Mouse (Mus musculus) left cerebral cortex, postnatal 4 days (tissue): ENCODE data around the gene E430018J23Rik. TPM values are rescaled to one million over a fixed set of nuclear protein-coding genes. Genes with fewer than 3 reads are reported as not detected.
"Not testable (repeated sequence)": the region's sequence is repeated elsewhere in the genome, so short reads cannot be mapped to it uniquely, and the experiment has no call there.

ENCODE experiments used
- DNase-seq: peaks from one replicate; pipeline ENCODE4 v3.0.0-alpha.2; 2022
- intact Hi-C: fragments of 180-260 bp; cut with DNase I; formaldehyde crosslinking; loops from one replicate; pipeline ENCODE4 v1.15.1; 2025
- total RNA-seq, 2 experiments: library from RNA; stranded (reverse); gene quantifications; 2 replicates each; pipeline ENCODE4 v1.2.3; 2021

Gene E430018J23Rik
- 1 to 10 TPM; 4.6 to 7.6 TPM for total RNA-seq

DNA sequence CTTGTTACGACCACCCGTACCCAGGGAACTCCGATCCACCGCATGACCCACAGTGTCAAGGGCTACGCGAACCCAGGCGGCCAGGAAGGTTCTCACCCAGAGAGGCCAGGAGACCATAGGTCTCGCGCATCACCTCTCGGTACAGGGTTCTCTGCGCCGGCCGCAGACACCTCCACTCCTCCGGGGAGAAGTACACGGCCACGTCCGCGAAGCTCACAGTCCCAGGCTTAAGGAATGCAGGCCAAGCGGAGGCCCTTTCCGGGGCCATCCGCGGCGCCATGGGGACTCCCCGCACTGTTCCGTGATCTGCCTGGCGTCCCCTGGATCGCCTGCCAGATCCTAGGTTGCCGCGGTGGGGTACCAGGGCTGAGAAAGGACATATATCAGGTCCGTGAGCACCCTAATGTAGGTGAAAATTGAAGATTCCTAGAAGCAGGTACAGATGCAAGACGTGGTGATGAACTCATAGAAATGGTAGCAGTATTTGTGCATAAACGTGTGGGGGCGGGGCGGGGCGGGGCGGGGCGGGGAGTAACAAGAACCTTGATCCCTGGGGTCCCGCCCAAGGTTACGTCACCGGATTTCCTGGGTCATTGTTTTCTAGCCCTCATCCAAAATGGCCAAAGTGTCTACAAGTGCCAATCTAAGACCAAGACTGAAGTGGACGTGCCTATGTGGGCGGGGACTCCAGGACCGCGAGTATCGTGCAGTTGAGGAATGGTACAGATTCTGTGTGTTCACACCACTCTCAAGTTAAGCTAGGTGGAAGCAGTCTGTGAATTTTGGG, at the start of gene E430018J23Rik:
Gene E430018J23Rik, minus strand, starts transcription at position 473 of the 787 bp plus-strand sequence.
- intact Hi-C loops: no loop called here
- peak; percentile 98 for DNase-seq

DNA sequence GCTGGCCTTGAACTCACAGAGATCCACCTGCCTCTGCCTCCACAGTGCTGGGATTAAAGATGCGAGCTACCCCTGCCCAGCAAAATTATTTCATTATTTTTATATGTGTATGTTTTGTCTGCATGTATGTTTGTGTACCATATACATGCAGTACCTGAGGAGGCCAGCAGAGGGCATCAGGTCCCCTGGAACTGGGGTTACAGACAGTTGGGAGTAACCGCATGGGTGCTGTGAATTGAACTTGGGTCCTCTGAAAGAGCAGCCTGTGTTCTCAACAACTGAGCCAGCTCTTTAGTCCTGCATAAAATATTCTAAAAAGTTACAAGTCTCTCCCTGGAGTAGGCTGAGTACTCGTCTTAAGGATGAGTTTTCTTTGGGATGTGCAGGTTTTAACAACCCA, 44.3 kb upstream of the E430018J23Rik start:
- intact Hi-C loops: no loop called here
- no peak for DNase-seq

DNA sequence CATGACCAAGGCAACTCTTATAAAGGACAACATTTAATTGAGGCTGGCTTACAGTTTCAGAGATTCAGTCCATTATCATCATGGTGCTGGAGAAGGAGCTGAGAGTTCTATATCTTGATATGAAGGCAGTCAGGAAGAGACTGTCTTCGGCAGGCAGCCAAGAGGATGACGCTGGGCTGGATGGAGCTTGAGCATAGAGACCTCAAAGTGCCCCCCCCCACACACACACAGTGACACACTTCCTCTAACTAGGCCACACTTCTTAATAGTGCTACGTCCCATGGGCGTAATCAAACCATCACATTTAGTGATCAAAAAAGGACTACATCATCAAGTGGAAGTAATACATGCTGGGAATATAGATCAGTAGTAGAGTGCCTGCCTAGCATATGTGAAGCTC, 41.8 kb upstream of the E430018J23Rik start:
- intact Hi-C loops: no loop called here
- no peak for DNase-seq

DNA sequence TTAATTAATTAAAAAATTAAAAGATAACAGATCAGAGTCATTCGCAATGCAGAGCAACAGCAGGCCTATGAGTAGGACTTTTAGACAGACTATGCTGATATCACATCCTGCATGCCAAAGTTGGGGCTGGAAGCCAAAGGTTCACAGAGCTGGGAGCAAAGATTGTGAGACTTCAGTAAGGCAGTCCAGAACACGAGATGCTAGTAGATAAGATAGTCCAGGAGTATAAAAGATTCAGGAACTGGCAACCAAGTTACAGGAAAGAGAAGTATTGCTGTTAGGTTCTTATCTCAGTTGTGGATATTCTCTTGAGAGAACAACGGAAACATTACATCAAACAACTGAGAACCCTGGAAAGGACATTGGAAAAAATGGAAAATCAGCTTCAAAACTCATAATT, 32.9 kb upstream of the E430018J23Rik start:
- DNase-seq: no peak
- intact Hi-C loops: no loop called here

DNA sequence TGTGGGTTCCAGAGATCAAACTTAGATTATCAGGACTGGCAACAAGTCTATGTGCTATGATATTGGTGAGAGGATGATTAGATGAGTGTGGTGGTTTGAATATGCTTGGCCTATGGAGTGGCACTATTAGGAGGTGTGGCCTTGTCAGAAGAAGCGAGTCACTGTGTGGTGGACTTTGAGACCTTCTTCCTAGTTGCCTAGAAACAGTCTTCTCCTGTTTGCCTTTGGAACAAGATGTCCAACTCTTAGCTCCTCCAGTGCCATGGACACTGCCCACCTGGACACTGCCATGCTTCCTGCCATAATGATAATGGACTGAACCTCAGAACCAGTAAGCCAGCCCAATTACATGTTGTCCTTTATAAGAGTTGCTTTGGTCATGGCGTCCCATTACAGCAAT, 32.5 kb upstream of the E430018J23Rik start:
- intact Hi-C loops: no loop called here
- no peak for DNase-seq

DNA sequence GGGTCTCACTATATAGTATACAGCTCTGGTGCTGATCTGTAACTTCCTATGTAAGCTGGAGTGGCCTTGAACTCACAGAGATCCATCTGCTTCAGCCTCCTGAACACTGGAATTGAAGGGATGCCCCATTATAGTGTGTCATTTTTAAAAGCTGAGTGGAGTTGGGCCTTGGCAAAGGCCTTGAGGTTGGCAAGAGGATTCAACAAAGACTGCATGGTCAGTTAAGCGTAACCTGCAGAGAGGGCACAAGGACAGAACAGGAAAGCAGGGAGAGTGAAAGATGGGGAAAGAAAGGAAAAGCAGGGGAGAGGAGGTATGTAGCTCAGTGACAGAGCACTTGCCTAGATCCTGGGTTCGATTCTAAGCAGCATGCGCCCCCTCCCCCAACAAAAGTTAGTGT, 31.9 kb upstream of the E430018J23Rik start:
- intact Hi-C loops: no loop called here
- DNase-seq: no peak

DNA sequence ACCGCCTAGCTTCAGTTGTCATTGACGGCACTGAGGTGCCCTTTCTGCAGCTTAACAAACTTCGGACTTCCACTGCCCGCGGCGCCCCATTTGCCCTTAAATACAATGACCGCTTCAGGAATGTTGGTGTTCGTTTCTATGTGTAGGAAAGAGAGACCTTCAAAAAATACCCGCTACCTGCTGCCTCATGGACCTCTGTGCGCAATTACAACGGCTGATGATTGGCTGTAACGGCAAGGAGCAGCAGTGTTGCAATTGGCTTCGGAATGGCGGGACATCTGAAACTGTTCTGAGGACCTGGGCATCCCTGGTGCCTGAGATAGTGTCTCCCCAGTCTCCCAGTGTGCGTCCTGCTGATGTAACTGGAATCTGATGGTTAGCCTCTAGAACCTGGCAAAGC, 28.8 kb upstream of the E430018J23Rik start:
- intact Hi-C loops: no loop called here
- DNase-seq: peak; percentile 14

DNA sequence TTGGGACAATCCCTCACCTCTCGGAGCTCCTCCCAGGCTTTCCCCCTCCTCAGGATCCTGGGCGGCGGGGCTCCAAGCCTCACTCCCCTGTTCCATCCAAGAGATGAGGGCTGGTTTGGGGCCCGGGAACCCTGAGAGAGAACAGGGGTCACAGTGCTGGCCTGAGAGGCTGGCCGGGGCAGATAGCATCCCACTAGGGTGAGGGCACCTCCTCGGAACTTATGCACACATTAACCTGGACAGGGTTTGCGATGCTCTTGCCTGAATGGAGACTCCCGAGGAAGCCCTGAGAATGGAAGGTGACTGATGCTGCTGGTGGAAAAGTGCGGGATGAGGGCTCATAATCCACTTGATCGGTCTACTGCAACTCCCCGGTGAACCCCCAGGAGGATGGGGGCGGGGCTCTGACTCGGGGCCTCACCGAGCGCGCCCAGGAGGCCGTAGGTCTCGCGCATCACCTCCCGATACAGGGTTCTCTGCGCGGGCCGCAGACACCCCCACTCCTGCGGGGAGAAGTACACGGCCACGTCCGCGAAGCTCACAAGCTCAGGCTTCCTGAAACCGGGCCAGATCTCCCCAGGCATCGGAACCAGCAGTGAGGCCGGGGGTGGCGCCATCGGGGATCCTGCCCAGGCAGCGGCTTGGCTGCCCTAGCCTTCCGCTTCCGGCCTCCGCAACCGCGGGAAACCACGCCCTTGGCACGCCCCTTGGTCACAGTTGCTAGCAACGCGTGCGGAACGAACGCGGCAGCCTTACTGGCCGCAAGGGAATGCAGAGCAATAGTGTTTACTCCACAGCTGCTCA, 28.2 kb upstream of the E430018J23Rik start, which contains the start of gene Zfp688:
Gene Zfp688, minus strand, starts transcription at position 681 of the 804 bp plus-strand sequence.
- intact Hi-C loops: no loop called here
- DNase-seq: peak; percentile 92

DNA sequence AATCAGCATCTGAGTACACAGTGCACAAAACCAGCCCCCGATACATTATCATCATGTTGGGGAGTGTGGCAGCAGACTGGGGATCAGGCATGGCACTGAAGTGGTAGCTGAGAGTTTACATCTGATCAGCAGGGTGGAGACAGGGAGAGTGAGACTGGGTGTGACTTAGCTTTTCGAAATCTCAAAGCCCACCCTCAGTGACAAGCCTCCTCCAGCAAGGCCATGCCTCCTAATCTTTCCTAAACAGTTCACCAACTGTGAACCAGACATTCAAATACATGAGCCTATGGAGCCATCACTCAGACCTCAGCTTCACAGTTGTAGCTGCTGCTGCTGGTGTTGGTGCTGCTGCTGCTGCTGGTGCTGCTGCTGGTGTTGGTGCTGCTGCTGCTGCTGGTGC, 18.0 kb upstream of the E430018J23Rik start:
- intact Hi-C loops: no loop called here
- DNase-seq: no peak

DNA sequence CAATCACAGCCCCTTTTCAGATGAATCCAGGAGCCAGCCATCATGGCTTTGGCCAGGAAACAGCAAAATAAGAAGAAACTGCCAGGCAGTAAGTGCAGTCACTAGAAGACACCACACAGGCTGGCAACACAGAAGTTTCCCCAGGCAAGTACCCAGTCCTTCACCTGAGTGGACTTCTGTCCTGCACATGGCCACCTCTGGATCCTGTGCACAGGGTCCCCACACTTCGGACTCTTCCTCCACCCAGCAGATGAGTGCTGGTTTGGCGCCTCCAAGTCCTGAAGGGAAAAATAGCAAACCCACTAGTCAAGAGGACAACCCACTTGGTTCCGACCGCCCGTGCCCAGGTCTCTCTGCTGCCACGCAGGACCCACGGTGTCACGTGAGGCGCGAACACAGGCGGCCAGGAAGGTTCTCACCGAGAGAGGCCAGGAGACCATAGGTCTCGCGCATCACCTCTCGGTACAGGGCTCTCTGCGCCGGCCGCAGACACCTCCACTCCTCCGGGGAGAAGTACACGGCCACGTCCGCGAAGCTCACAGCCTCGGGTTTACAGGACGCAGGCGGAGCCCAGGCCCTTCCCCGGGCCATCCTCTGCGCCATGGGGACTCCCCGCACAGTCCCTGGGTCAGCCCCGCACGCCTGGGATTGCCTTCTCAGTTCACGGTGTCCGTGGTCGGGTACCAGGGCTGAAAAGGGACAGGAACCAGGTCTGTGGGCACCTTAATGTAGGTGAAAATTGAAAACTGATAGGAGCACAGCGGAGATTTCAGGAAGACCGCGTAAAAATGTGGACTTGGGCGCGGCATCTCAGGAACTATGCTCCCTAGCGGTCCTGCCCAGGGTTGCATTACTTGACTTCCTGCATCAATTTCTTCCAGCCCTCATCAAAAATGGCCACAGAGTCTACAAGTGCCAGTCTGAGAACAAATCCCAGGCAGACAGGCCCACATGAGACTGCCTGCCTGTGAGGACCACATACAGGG, 12.9 kb upstream of the E430018J23Rik start, which contains the start of gene Zfp764:
Gene Zfp764, minus strand, starts transcription at position 821 of the 986 bp plus-strand sequence.
- intact Hi-C loops: not testable (repeated sequence)
- peak; percentile 90 for DNase-seq

DNA sequence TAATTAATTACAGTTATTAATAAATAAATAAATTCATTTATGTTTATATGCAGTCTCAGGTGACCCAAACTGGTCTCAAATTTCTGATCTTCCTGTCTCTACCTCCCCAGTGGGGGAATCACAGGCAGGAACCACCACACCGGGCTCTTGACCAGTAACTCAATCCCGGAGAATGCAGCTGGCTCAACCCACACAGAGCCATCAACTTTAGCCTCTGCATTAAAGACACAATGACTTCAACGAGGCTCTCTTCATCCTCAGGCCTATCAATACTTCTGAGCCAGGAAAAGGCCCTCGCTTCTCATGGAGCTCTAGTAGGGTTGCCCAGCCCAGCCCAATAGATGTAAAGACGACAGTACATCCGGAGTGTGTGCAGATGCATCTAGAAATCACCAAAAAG, 10.7 kb upstream of the E430018J23Rik start:
- DNase-seq, intact Hi-C loops: not testable (repeated sequence)

DNA sequence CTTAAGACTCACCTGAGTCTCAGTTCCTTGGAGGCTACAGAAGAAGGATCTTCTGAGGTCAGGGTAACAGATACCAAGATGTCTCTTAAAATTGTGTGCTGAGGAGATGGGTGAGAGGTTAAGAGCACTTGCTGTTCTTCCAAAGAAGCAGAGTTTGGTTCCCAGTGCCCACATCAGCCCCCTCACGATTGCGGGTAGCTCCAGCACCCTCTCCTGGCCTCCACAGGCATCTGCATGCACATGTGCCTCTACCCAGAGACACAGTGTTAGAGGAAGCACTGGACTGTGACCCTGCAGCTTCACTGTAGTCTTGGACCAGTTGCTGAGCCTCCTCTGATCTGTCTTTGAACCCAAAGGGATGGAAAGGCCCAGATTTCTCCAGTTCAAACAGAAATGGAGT, 9.6 kb upstream of the E430018J23Rik start:
- intact Hi-C loops: no loop called here
- DNase-seq: no peak

DNA sequence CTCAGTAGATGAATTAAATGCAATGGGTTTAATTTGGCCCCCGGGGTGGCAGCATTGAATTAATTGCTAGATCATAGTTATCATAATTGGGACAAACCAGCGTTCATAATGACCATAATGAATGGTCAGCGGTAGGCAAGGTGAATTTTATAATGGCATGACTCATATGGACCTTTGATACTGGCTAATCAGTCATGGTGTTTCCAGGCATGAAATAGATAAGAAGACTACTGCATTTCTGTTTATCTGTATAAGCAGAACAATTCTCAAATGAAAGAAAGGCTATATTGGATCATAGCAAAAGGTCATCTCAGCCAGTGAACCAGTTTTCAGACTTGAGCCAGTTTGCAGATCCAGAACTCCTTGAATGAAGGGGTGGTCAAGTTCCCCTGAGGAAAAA, 6.9 kb upstream of the E430018J23Rik start:
- DNase-seq: no peak
- intact Hi-C loops: no loop called here

DNA sequence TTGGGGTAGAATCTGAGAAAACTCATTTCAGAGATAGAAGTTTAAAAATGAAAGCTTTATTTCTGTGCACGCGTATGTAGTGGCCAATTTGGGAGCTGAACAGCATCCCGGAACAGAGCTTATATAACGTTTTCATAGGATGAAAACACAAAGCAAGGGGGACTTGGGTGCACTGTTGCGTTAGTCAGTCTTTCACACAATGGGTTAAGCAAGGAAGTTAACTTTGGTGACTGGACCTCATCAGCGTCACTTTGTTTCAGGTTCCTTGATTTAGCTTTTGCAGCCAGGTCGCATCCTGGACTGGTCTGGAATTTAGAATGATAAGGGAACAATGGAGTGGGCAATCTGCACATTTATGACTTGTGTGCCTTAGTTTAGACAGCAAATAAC, 510 bp upstream of the E430018J23Rik start:
- intact Hi-C loops: no loop called here
- no peak for DNase-seq

DNA sequence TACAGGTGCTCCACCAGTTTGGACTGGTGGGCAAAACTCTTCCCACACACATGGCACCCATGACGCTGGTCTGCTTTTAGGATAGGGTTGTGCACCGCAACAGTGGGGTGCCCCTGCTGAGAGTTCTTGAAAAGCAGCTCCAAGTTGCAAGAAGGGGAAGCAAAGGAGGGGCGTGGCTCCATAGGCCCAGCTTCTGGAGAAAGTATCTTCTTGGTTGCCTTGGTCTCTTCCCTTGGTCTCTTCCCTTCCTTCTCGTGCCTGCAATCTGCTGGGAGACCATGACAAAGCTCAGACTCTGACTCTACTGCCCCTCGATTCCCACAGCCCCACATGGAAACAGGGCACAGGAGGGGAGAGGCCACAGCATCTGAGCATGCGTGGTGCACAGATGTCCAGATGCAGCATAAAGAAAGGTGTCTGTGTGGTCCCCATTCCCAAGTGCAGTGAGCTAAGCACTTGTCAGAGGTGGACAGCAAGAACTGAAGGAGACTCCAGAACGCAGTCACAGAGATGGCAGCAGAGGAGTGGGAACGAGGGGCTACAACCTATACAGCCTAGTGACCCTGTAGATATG, 1.1 kb downstream of the E430018J23Rik start:
- intact Hi-C loops: no loop called here
- DNase-seq: no peak

DNA sequence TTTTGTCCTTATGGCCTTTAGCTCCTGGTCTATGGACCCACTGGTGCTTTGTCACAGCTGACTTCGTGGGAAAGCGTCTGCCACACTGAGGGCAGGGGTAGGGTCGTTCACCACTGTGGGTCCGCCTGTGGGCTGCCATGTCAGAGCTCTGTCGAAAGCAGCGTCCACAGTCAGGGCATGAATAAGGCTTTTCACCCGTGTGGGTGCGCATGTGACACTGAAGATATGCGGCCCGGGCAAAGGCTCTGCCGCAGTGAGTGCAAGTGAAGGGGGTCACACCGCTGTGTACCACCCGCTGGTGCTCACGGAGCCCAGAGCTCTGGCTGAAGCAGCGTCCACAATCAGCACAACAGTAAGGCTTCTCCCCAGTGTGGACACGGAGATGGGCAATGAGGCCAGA, 1.9 kb downstream of the E430018J23Rik start:
- intact Hi-C loops: no loop called here
- no peak for DNase-seq

DNA sequence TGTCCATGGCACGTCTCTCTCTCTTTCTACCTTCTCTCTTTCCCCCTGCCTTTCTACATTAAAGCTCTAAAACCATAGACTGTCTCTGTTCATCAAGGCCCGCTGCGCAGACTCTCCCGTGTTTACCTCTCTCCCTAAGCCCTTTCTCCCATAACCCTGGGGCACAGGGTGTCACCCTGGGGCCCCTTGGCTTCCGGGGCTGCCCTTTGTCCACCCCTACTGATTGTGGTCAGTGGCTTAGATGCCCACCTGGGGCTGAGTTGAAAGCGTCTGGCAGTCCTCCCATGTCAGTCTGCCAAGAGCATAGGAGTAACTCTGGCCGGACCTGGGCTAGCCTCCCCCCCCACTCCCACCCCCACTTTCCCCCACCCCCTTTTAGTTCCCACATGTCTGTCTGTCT, 3.1 kb downstream of the E430018J23Rik start:
- intact Hi-C loops: no loop called here
- DNase-seq: no peak

DNA sequence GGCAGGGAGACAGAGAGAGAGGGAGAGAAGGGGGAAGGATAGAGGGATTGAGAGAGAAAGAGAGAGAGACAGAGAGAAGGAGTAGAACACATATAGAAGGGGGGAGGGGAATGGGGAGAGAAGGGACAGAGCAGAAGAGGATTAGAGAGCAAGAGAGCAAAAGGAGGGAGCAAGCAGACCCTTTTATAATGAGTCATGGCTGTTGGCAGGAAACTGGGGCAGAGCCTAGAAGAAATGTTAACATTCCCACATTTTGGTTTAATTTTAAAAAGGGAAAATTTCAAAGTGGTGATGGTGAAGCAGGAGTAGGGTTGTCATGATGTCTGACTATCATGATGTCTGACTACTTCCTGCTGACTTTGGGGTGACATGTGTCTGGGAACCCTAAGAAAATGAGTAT, 5.2 kb downstream of the E430018J23Rik start:
- intact Hi-C loops, DNase-seq: not testable (repeated sequence)

DNA sequence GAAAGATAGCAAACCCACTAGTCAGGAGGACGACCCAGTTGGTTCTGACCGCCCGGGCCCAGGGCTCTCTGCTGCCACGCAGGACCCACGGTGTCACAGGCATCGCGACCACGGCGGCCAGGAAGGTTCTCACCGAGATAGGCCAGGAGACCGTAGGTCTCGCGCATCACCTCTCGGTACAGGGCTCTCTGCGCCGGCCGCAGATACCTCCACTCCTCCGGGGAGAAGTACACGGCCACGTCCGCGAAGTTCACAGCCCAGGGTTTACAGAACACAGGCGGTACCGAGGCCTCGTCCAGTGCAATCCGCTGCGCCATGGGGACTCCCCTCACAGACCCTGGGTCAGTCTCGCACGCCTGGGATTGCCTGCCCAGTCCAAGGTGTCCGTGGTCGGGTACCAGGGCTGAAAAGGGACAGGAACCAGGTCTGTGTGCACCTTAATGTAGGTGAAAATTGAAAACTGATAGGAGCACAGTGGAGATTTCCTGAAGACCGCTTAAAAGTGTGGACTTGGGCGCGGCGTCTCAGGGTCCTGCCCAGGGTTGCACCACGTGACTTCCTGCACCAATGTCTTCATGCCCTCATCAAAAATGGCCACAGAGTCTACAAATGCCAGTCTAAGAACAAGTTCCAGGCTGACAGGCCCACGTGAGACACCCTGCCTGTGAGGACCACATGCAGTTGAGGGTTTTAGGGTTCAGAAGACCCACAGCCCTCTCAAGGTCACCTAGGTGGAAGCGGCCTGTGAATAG, 6.6 kb downstream of the E430018J23Rik start, which contains the start of gene 9130019O22Rik:
Gene 9130019O22Rik, minus strand, starts transcription at position 526 of the 752 bp plus-strand sequence.
- intact Hi-C loops: no loop called here

More for the DNA sequence above, 6.6 kb downstream of the E430018J23Rik start, which contains the start of gene 9130019O22Rik:
- DNase-seq: peak; percentile 92
